Mouse (Mus musculus): ENCODE results near the gene Clec4a3.

DNA sequence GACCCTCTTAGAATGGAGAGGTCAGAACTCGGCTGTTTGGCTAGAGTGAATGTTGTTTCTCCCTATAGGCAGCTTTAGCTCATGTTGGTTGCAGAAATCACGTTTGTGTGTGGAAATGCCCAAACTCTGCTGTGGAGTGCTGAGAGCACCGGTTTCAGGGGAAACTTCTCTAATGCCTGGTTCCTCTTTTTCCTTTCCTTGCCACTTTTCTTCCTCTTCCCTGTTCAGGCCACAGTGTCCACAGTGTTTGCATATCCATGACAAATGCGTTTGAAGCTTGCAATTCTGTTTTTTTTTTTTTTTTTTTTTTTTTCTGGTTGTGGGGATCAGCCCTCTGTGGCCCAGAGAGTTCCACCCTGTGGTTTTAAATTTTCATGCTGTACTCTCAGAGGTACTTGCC, 30.9 kb upstream of the Clec4a3 start, which contains the start of gene Clec4a1:
- TF ChIP-seq CTCF (IDR thresholded peaks at IDR 0.05; ENCODE audit: low read depth, low read length) (no peak), EP300 (IDR thresholded peaks at IDR 0.05; ENCODE audit: insufficient read depth, low read depth, low read length) (no peak)

Measured in ES-Bruce4 (cell line).